Mouse (Mus musculus) liver, embryonic 14.5 days (tissue): Measurements from ENCODE around the gene Eomes. TPM values are rescaled to one million over a fixed set of nuclear protein-coding genes. Genes with fewer than 3 reads are reported as not detected.

Source experiments
- ATAC-seq: fragments of 200-750 bp; cut with Nextera tagmentation; 2 replicates; pipeline ENCODE4 v1.8.0; 2017; ENCODE audit warnings: moderate number of reproducible peaks, mild to moderate bottlenecking, moderate library complexity; ENCODE audit not compliant: insufficient read depth
- DNase-seq, 3 experiments: peaks; one replicate each; pipeline ENCODE4 v3.0.0-alpha.2; 2012 to 2013; ENCODE audit warnings: low read depth in 3 of 3, low spot score in 3 of 3
- H3K27ac ChIP-seq: fragments of 300-500 bp; sonication (generic); 2 replicates; pipeline ENCODE4 v1.5.1; 2014; ENCODE audit warnings: moderate library complexity, mild to moderate bottlenecking, control low read depth, inconsistent platforms
- H3K27me3 ChIP-seq: fragments of 300-500 bp; sonication (generic); 2 replicates; pipeline ENCODE4 v1.6.1; 2014; ENCODE audit warnings: mild to moderate bottlenecking, low read length, moderate library complexity; ENCODE audit not compliant: control insufficient read depth, insufficient read depth
- H3K36me3 ChIP-seq: fragments of 300-500 bp; sonication (generic); replicated peaks from 2 replicates; pipeline ENCODE4 v1.6.1; 2014; ENCODE audit warnings: low read depth; ENCODE audit not compliant: control insufficient read depth, insufficient read depth
- H3K4me1 ChIP-seq, 2 experiments: fragments of 200-500 bp in 1 of 2; fragments of 300-500 bp in 1 of 2; sonication (generic) in 1 of 2; replicated peaks; 2 replicates each; pipeline ENCODE4 v1.6.1; 2012 to 2014; ENCODE audit warnings: antibody characterized with exemption in 1 of 2, inconsistent platforms in 1 of 2, low read length in 1 of 2; ENCODE audit not compliant: control insufficient read depth in 2 of 2, insufficient read depth in 2 of 2
- H3K4me2 ChIP-seq: fragments of 300-500 bp; sonication (generic); 2 replicates; pipeline ENCODE4 v1.6.1; 2014; ENCODE audit warnings: low read depth, mild to moderate bottlenecking, control low read depth, moderate library complexity
- H3K4me3 ChIP-seq, 2 experiments: fragments of 200-500 bp in 1 of 2; fragments of 300-500 bp in 1 of 2; sonication (generic) in 1 of 2; 2 replicates each; pipeline ENCODE4 v1.5.1; 2012 to 2014; ENCODE audit warnings: low read depth in 2 of 2, low read length in 2 of 2, mild to moderate bottlenecking in 2 of 2, control low read depth in 1 of 2, inconsistent platforms in 1 of 2, moderate library complexity in 1 of 2; ENCODE audit not compliant: insufficient read depth in 1 of 2
- H3K9ac ChIP-seq: fragments of 300-500 bp; sonication (generic); replicated peaks from 2 replicates; pipeline ENCODE4 v1.6.1; 2014; ENCODE audit warnings: mild to moderate bottlenecking, control low read depth, moderate library complexity
- H3K9me3 ChIP-seq: fragments of 300-500 bp; sonication (generic); 2 replicates; pipeline ENCODE4 v1.6.1; 2016; ENCODE audit warnings: low read length, mixed read lengths; ENCODE audit not compliant: control insufficient read depth
- CTCF ChIP-seq: IDR thresholded peaks from 2 replicates; pipeline ENCODE4 v1.5.1; 2016; ENCODE audit warnings: antibody characterized with exemption, low read depth, control low read depth
- EP300 ChIP-seq: IDR thresholded peaks from 2 replicates; pipeline ENCODE4 v1.6.1; 2016; ENCODE audit warnings: antibody characterized with exemption, low read depth
- WGBS: fragments of 180-500 bp; shearing (Covaris S2); extraction: QIAGEN DNeasy Blood & Tissue Kit; methylation state at CpG from one replicate; pipeline ENCODE4 v1.1.7; 2014; ENCODE audit not compliant: insufficient replicate concordance; 5-methylcytosine and 5-hydroxymethylcytosine counted together
- polyA plus RNA-seq, 2 experiments: library from polyadenylated mRNA; depleted of rRNA in 1 of 2; stranded (reverse) in 1 of 2; unstranded in 1 of 2; fragments of >200 nt; fragmentation: Nextera tagmentation in 1 of 2; extraction: Ambion mirVana in 1 of 2; gene quantifications; 2 replicates each; pipeline versions ENCODE4 v1.2.1 to v1.2.3; 2012 to 2014

Eomes gene
- polyA plus RNA-seq, 2 experiments = 0.04 TPM; not detected in 1

DNA sequence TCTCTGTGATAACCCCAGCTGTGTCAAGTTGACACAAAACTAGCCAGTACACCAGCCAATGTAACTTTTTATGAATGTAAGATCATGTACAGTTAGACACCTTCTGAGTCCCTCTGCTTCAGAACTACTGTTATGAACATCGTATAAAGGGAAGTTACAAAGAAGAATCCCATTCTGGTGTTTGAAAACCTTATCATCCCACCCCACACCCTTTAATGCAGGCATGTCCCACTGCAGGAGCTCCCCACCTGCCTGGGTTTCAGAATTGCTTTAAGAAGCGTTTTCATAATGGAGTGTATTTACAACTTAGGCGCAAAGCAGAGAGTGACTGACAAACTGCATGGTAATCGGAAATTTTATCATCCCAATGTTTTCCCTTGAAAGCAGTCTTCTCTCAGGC lies 13.2 kb downstream of the Eomes start:
- no peaks in the 10 kb centered on the region for H3K36me3 ChIP-seq
- peaks cover 2 to 5% of the 10 kb centered on the region in 2 experiments; a peak in 3 of 4 replicates for H3K4me1 ChIP-seq
- TF ChIP-seq EP300 = no peak
- TF ChIP-seq CTCF = no peak
- no peak overlapping the region for H3K9ac ChIP-seq
- 49% methylated on average over 4 of the region's 4 CpGs for WGBS
- H3K4me3 ChIP-seq = no peak overlapping the region
- H3K27ac ChIP-seq = no peak overlapping the region
- no peak overlapping the region for H3K4me2 ChIP-seq
- ATAC-seq (no peak), DNase-seq (no peak)
- no peaks in the 10 kb centered on the region for H3K9me3 ChIP-seq
- peaks cover 41% of the 10 kb centered on the region for H3K27me3 ChIP-seq

DNA sequence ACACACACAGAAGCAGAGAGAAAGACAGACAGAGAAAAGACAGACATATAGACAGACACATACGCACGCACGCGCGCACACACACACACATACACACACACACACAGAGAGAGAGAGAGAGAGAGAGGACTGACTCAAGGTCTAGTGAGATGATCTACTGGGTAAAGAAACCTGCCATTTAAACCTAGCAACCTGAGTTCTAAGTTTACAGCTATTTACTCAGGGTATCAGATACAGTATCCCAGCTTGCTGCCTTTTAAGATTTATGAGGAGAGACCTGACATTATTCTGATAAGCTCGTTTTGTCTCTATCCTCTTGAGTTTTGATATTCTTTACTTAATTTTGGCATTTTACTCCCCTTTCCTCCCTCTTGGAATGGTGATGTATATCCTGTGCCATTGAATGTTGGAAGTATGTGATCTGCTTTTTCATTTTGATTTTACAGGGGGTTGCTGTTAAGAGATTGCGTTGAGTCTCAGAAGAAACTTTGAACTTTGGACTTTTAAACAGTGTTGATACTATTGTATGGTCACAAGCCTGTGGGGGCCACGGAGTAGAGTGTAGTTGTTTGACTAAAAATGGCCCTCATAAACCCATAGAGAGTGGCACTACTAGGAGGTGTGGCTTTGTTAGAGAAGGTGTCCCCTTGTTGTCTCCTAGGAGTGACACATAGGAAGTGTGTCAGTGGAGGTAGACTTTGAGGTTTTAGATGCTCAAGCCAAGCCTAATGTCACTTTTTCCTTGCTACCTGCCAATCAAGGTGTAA lies 15.1 kb downstream of the Eomes start:
- Histone ChIP-seq H3K27ac (no peak overlapping the region), H3K9ac (no peak overlapping the region), H3K4me3 (no peak overlapping the region), H3K4me1 (peaks cover 5 to 14% of the 10 kb centered on the region in 2 experiments; a peak in 3 of 4 replicates), H3K4me2 (no peak overlapping the region), H3K9me3 (no peaks in the 10 kb centered on the region), H3K36me3 (no peaks in the 10 kb centered on the region), H3K27me3 (peaks cover 22% of the 10 kb centered on the region)
- no peak for TF ChIP-seq EP300
- no peak for TF ChIP-seq CTCF
- DNase-seq = no peak
- ATAC-seq = no peak
- 71% methylated on average over 8 of the region's 8 CpGs for WGBS

DNA sequence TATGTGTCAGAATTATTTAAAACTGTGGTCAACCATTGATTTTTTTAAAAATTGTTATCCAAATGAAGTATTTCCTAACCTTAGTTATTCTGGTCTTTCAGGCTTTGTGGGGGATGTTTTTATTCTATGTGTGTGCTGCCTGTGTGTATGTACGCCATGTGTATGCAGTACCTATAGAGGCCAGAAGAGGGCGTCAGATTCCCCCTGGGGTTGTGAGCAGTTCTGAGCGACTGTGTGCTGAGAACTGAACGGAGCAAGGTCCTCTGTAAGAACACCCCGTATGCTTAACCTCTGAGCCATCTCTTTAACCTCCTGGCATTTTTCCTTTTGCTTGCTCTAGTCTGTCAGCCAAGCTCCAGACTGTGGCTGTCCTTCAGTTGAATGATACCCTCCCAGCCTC lies 16.1 kb downstream of the Eomes start:
- Histone ChIP-seq H3K4me3 (no peak overlapping the region), H3K9ac (no peak overlapping the region), H3K9me3 (no peaks in the 10 kb centered on the region), H3K27me3 (peaks cover 12% of the 10 kb centered on the region), H3K4me2 (no peak overlapping the region), H3K36me3 (no peaks in the 10 kb centered on the region), H3K4me1 (peaks cover 5 to 14% of the 10 kb centered on the region in 2 experiments; a peak in 3 of 4 replicates), H3K27ac (no peak overlapping the region)
- ATAC-seq = no peak
- 71% methylated on average over 5 of the region's 5 CpGs for WGBS
- TF ChIP-seq EP300 (no peak), CTCF (peak; percentile 47; the same call in 1 of the 2 replicates)
- DNase-seq = no peak

DNA sequence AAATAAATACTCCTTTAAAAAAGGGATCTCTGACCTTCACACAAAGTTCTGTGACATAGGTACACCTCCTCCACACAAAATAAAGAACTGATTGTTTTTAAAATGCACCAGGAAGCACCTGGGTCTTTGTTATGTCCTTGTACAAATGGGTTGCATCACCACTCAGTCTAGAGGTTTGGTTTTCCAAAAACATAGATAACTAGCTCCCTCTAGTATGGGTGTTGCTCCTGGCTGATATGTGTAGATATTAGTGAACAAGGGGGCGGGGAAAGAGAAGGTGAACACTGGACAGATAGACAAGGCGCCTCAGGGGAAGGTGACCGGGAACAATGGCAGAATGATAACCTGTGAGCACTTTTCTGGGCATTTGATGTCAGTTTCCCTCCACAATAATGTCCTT lies 17.9 kb downstream of the Eomes start:
- Histone ChIP-seq H3K4me2 (no peak overlapping the region), H3K9me3 (no peaks in the 10 kb centered on the region), H3K27ac (no peak overlapping the region), H3K36me3 (no peaks in the 10 kb centered on the region), H3K4me1 (peaks cover 5 to 14% of the 10 kb centered on the region in 2 experiments; a peak in 3 of 4 replicates), H3K9ac (no peak overlapping the region), H3K4me3 (no peak overlapping the region), H3K27me3 (no peaks in the 10 kb centered on the region; the same call in 1 of the 2 replicates)
- WGBS = 34% methylated on average over 3 of the region's 3 CpGs
- peak; percentile 81 for ATAC-seq
- TF ChIP-seq EP300 (no peak), CTCF (no peak)
- peak in 1 of 3 experiments; percentile 38 for DNase-seq

DNA sequence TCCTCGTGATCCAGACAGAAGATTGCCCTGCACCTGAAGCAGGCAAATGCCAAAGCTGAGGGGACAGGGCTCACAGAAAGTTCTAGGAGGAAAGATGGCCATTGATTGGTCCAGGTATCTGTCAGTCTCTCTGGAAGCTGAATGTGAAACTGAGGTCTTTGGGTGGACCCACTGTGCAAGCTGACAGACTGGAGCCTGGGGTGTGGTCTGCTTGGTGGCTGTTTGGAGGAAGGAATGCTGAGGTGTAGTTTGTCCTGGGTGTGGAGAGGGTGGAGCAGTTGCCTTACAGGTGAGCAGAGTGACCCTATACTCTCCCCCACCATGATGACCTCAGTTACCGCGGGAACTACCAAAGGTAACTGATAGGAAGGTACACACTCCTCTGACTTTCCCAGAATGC lies 18.9 kb downstream of the Eomes start:
- Histone ChIP-seq H3K36me3 (no peaks in the 10 kb centered on the region), H3K4me2 (no peak overlapping the region), H3K4me3 (no peak overlapping the region), H3K27ac (no peak overlapping the region), H3K9ac (no peak overlapping the region), H3K27me3 (no peaks in the 10 kb centered on the region), H3K4me1 (peaks cover 5 to 14% of the 10 kb centered on the region in 2 experiments; a peak in 3 of 4 replicates), H3K9me3 (no peaks in the 10 kb centered on the region)
- no peak for ATAC-seq
- no peak for TF ChIP-seq EP300
- TF ChIP-seq CTCF = no peak
- WGBS = 68% methylated on average over 3 of the region's 3 CpGs
- no peak for DNase-seq
